In the genomic region with DNA sequence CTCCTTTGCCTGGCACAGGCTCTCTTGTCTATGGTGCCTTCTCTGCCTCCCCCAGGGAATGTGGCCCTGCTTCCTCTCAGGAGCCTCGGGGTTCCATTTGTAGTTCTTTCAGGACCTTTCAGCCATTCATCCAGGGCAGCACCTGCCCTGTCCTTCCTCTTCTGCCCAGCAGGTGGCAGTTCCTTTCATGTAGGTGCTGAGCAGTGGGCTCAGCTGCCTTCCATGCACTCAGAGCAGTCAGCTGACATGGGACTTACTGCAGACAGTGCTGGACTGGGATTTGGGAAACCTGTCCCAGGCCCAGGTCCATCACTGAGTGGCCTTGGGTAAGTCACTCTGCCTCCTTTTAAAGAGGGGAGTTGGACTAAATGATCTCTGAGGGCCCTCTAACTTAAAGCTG, we compare ENCODE assay signal across 8 mouse cellular contexts.
DNase-seq lines count a peak whose midpoint lies in the region; ATAC-seq and TF ChIP-seq lines count a peak whose summit lies in the region.

No protein-coding gene starts in this region.

- no peak overlapping the region for H3K4me2 ChIP-seq in heart, postnatal 0 days (ENCODE audit: low read depth, low read length)
- H3K4me2 ChIP-seq in intestine, postnatal 0 days (replicated peaks; ENCODE audit: low read depth) = no peak overlapping the region
- H3K4me2 ChIP-seq in liver, postnatal 0 days (ENCODE audit: low read depth, low read length) = no peak overlapping the region
- H3K4me2 ChIP-seq in neural tube, embryonic 12.5 days (replicated peaks) = no peak overlapping the region

- H3K36me3 ChIP-seq in heart, postnatal 0 days (replicated peaks; ENCODE audit: control insufficient read depth, insufficient read depth, low read length) = peaks cover 32% of the 10 kb centered on the region
- H3K36me3 ChIP-seq in heart, embryonic 10.5 days = peaks cover 60% of the 10 kb centered on the region
- peaks cover 26% of the 10 kb centered on the region for H3K36me3 ChIP-seq in intestine, postnatal 0 days (ENCODE audit: control insufficient read depth, insufficient read depth)
- peaks cover 31% of the 10 kb centered on the region for H3K36me3 ChIP-seq in liver, postnatal 0 days (replicated peaks; ENCODE audit: insufficient read depth, low read length)
- H3K36me3 ChIP-seq in neural tube, embryonic 12.5 days = peaks cover 17% of the 10 kb centered on the region

- H3K9ac ChIP-seq in heart, postnatal 0 days (replicated peaks; ENCODE audit: low read depth, low read length) = no peak overlapping the region
- H3K9ac ChIP-seq in intestine, postnatal 0 days (ENCODE audit: low read depth, low read length) = no peak overlapping the region
- H3K9ac ChIP-seq in liver, postnatal 0 days (replicated peaks) = no peak overlapping the region
- H3K9ac ChIP-seq in neural tube, embryonic 12.5 days = no peak overlapping the region

- no peaks in the 10 kb centered on the region for H3K27me3 ChIP-seq in heart, postnatal 0 days (ENCODE audit: control insufficient read depth, insufficient read depth, low read length)
- no peaks in the 10 kb centered on the region for H3K27me3 ChIP-seq in heart, embryonic 10.5 days (ENCODE audit: insufficient read depth, poor library complexity, severe bottlenecking)
- H3K27me3 ChIP-seq in intestine, postnatal 0 days (replicated peaks; ENCODE audit: control insufficient read depth, insufficient read depth, low read length) = no peaks in the 10 kb centered on the region
- H3K27me3 ChIP-seq in liver, postnatal 0 days (ENCODE audit: insufficient read depth, low read length) = no peaks in the 10 kb centered on the region
- H3K27me3 ChIP-seq in neural tube, embryonic 12.5 days (replicated peaks) = peaks cover 1% of the 10 kb centered on the region; the same call in 1 of the 2 replicates

- H3K4me1 ChIP-seq in heart, postnatal 0 days (ENCODE audit: control insufficient read depth, insufficient read depth) = no peaks in the 10 kb centered on the region
- H3K4me1 ChIP-seq in heart, embryonic 10.5 days = 0 out of 2 replicates have a peak, but pooled peaks cover 6% of the 10 kb centered on the region
- H3K4me1 ChIP-seq in intestine, postnatal 0 days (replicated peaks; ENCODE audit: control insufficient read depth, insufficient read depth, low read length) = no peaks in the 10 kb centered on the region
- H3K4me1 ChIP-seq in liver, postnatal 0 days (ENCODE audit: insufficient read depth) = peaks cover 3% of the 10 kb centered on the region; the same call in 1 of the 2 replicates
- H3K4me1 ChIP-seq in neural tube, embryonic 12.5 days = peaks cover 24% of the 10 kb centered on the region

- H3K27ac ChIP-seq in heart, postnatal 0 days (ENCODE audit: low read depth) = no peak overlapping the region
- no peak overlapping the region for H3K27ac ChIP-seq in heart, embryonic 10.5 days
- no peak overlapping the region for H3K27ac ChIP-seq in intestine, postnatal 0 days (ENCODE audit: low read depth, low read length)
- no peak overlapping the region for H3K27ac ChIP-seq in liver, postnatal 0 days (ENCODE audit: low read depth)
- H3K27ac ChIP-seq in neural tube, embryonic 12.5 days = no peak overlapping the region

- 8% methylated on average over 1 of the region's 1 CpGs for WGBS in heart, postnatal 0 days
- WGBS in heart, embryonic 10.5 days = 25% methylated on average over 1 of the region's 1 CpGs
- whole genome bisulfite sequencing in intestine, postnatal 0 days = 6% methylated on average over 1 of the region's 1 CpGs
- 7% methylated on average over 1 of the region's 1 CpGs for WGBS in liver, postnatal 0 days (ENCODE audit: insufficient replicate concordance)
- 12% methylated on average over 1 of the region's 1 CpGs for WGBS in neural tube, embryonic 12.5 days

- peak; percentile 47 for DNase-seq in heart, postnatal 0 days (ENCODE audit: low spot score)
- DNase-seq in heart, embryonic 10.5 days (ENCODE audit: low spot score) = no peak
- DNase-seq in R1 (ENCODE audit: low read depth, low spot score) = peak; percentile 84
- peak; percentile 43 for DNase-seq in embryo, embryonic 11.5 days (ENCODE audit: low read depth, low spot score)
- DNase-seq in liver, postnatal 0 days = peak; percentile 50
- DNase-seq in thymus, postnatal 25 days = peak; percentile 54

- TF ChIP-seq EP300 in heart, postnatal 0 days (IDR thresholded peaks at IDR 0.05; ENCODE audit: low read depth) = no peak
- TF ChIP-seq EP300 in liver, postnatal 0 days (IDR thresholded peaks at IDR 0.05; ENCODE audit: low read depth) = no peak

- TF ChIP-seq CTCF in heart, postnatal 0 days (IDR thresholded peaks at IDR 0.05; ENCODE audit: low read depth) = peak; percentile 74
- peak; percentile 86 for TF ChIP-seq CTCF in intestine, postnatal 0 days (IDR thresholded peaks at IDR 0.05; ENCODE audit: low read depth)
- peak; percentile 80 for TF ChIP-seq CTCF in liver, postnatal 0 days (IDR thresholded peaks at IDR 0.05; ENCODE audit: low read depth)

- H3K4me3 ChIP-seq in heart, postnatal 0 days (ENCODE audit: low read depth, low read length) = no peak overlapping the region
- no peak overlapping the region for H3K4me3 ChIP-seq in heart, embryonic 10.5 days
- no peak overlapping the region for H3K4me3 ChIP-seq in intestine, postnatal 0 days (ENCODE audit: low read depth, low read length)
- no peak overlapping the region for H3K4me3 ChIP-seq in liver, postnatal 0 days (ENCODE audit: low read depth, low read length)
- no peak overlapping the region for H3K4me3 ChIP-seq in neural tube, embryonic 12.5 days

- no peaks in the 10 kb centered on the region for H3K9me3 ChIP-seq in heart, postnatal 0 days (replicated peaks; ENCODE audit: control insufficient read depth, low read length)
- no peaks in the 10 kb centered on the region for H3K9me3 ChIP-seq in heart, embryonic 10.5 days
- no peaks in the 10 kb centered on the region for H3K9me3 ChIP-seq in intestine, postnatal 0 days (ENCODE audit: control insufficient read depth)
- no peaks in the 10 kb centered on the region for H3K9me3 ChIP-seq in liver, postnatal 0 days (ENCODE audit: low read length)
- no peaks in the 10 kb centered on the region for H3K9me3 ChIP-seq in neural tube, embryonic 12.5 days

- peak; percentile 81 for ATAC-seq in heart, postnatal 0 days (ENCODE audit: insufficient read depth, low read depth)
- ATAC-seq in intestine, postnatal 0 days = no peak
- ATAC-seq in liver, postnatal 0 days = peak; percentile 49
- ATAC-seq in neural tube, embryonic 12.5 days (ENCODE audit: low FRiP score, low read depth) = peak; percentile 72
